Mouse (Mus musculus): ENCODE measurements around the gene Wrb.
A peak's percentile ranks its signal among the peaks of the same experiment; 100 is the strongest.

- peak; percentile 48; the same call in 1 of the 2 replicates for TF ChIP-seq CTCF (IDR thresholded peaks at IDR 0.05; ENCODE audit: extremely low read depth, insufficient read depth, insufficient read length, insufficient replicate concordance)
- no peak for TF ChIP-seq POLR2A (IDR thresholded peaks at IDR 0.05; ENCODE audit: low read depth, low read length)
Measured at GRCm38 (mm10) chr16:96112769-96113168, 32.4 kb upstream of the Wrb start.
